Mouse (Mus musculus): ENCODE measurements around the gene Grik2.

DNA sequence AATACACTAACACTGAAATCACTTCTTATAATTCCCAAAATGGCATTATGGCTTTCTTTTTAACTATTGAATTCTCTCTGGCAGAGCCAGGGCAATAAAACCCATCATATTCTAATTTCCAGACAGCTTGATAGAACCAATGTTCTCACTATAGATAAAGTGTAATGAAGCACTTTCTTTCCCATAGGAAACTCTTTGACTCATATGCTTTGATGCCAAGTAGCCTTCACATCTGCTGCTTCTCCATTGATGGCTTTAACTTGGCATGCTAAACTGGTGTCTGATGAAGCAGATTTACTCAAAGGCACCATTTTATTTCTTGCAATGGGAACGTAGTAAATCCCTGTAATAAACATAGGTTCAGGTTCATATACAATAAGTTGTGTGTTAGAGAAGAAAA lies 568.5 kb downstream of the Grik2 start:
- TF ChIP-seq CTCF (IDR thresholded peaks at IDR 0.05; ENCODE audit: low read depth) (no peak), EP300 (IDR thresholded peaks at IDR 0.05; ENCODE audit: low read depth) (no peak)

Measured in heart, postnatal 0 days (tissue).